Mouse (Mus musculus) olfactory bulb, adult 2 months (tissue): ENCODE data around the gene Arih2. TPM values are rescaled to one million over a fixed set of nuclear protein-coding genes. Genes with fewer than 3 reads are reported as not detected.
"Not testable (repeated sequence)": the region's sequence is repeated elsewhere in the genome, so short reads cannot be mapped to it uniquely, and the experiment has no call there.

Experiments used
- H3K27ac ChIP-seq: fragments of 200-500 bp; 2 replicates; pipeline ENCODE4 v1.5.1; 2012; ENCODE audit warnings: low read depth, low read length; ENCODE audit not compliant: insufficient read depth
- H3K4me1 ChIP-seq: fragments of 200-500 bp; 2 replicates; pipeline ENCODE4 v1.6.1; 2012; ENCODE audit warnings: low read length; ENCODE audit not compliant: control insufficient read depth, insufficient read depth
- H3K4me3 ChIP-seq: fragments of 200-500 bp; 2 replicates; pipeline ENCODE4 v1.5.1; 2012; ENCODE audit warnings: mild to moderate bottlenecking, low read depth, low read length, moderate library complexity; ENCODE audit not compliant: insufficient read depth
- CTCF ChIP-seq: fragments of 200-500 bp; IDR thresholded peaks from 2 replicates; pipeline ENCODE4 v1.5.1; 2012; ENCODE audit warnings: low read depth, mild to moderate bottlenecking, low read length, moderate library complexity; ENCODE audit not compliant: insufficient read depth
- POLR2A ChIP-seq: fragments of 200-500 bp; IDR thresholded peaks from 2 replicates; pipeline ENCODE4 v1.6.1; 2012; ENCODE audit warnings: mild to moderate bottlenecking, low read depth, low read length, moderate library complexity; ENCODE audit not compliant: insufficient read depth
- WGBS: fragments of 180-500 bp; shearing (Covaris S2); methylation state at CpG from one replicate; pipeline ENCODE4 v1.1.7; 2018; 5-methylcytosine and 5-hydroxymethylcytosine counted together
- polyA plus RNA-seq: library from polyadenylated mRNA; stranded (reverse); fragments of >200 nt; gene quantifications from 2 replicates; pipeline ENCODE4 v1.2.4, GENCODE M21; 2012; ENCODE audit warnings: low replicate concordance; ENCODE audit not compliant: missing spikeins, insufficient read depth, insufficient read length

The Arih2 gene
- polyA plus RNA-seq, 1 experiment: not detected

- TF ChIP-seq CTCF: no peak
- no peak for TF ChIP-seq POLR2A
- H3K27ac ChIP-seq: no peak overlapping the region
- H3K4me3 ChIP-seq: no peak overlapping the region
- WGBS: 64% methylated on average over 4 of the region's 4 CpGs
- 0 out of 2 replicates have a peak, but pooled peaks cover 2% of the 10 kb centered on the region for H3K4me1 ChIP-seq
Observed at GRCm38 (mm10) chr9:108628141-108628540, 21.0 kb downstream of the Arih2 start.

- H3K27ac ChIP-seq: no peak overlapping the region
- 0 out of 2 replicates have a peak, but pooled peaks cover 2% of the 10 kb centered on the region for H3K4me1 ChIP-seq
- TF ChIP-seq POLR2A: no peak
- no peak for TF ChIP-seq CTCF
- 23% methylated on average over 2 of the region's 2 CpGs for WGBS
- no peak overlapping the region for H3K4me3 ChIP-seq
Observed at GRCm38 (mm10) chr9:108626498-108626897, 22.7 kb downstream of the Arih2 start.

- no peak overlapping the region for H3K4me3 ChIP-seq
- no peaks in the 10 kb centered on the region for H3K4me1 ChIP-seq
- H3K27ac ChIP-seq: no peak overlapping the region
- TF ChIP-seq POLR2A (no peak), CTCF (no peak)
- WGBS: 97% methylated on average over 1 of the region's 1 CpGs
Observed at GRCm38 (mm10) chr9:108617301-108617700, 31.9 kb downstream of the Arih2 start.

- Histone ChIP-seq H3K4me1 (no peaks in the 10 kb centered on the region), H3K4me3 (no peak overlapping the region), H3K27ac (no peak overlapping the region)
- TF ChIP-seq POLR2A (no peak), CTCF (no peak)
- 84% methylated on average over 10 of the region's 10 CpGs for WGBS
Observed at GRCm38 (mm10) chr9:108611488-108611887, 37.7 kb downstream of the Arih2 start.

- no peaks in the 10 kb centered on the region for H3K4me1 ChIP-seq
- no peak overlapping the region for H3K4me3 ChIP-seq
- TF ChIP-seq CTCF: no peak
- TF ChIP-seq POLR2A: no peak
- no peak overlapping the region for H3K27ac ChIP-seq
- 88% methylated on average over 4 of the region's 4 CpGs for WGBS
Observed at GRCm38 (mm10) chr9:108608889-108609288, 40.3 kb downstream of the Arih2 start.

GRCm38 (mm10) chr9:108607929-108608328 lies 41.3 kb downstream of the Arih2 start:
- 94% methylated on average over 5 of the region's 5 CpGs for WGBS
- H3K4me3 ChIP-seq, H3K27ac ChIP-seq, H3K4me1 ChIP-seq: not testable (repeated sequence)

GRCm38 (mm10) chr9:108601986-108602385 lies 47.2 kb downstream of the Arih2 start:
- H3K4me3 ChIP-seq: no peak overlapping the region
- TF ChIP-seq CTCF (no peak), POLR2A (no peak)
- 74% methylated on average over 4 of the region's 4 CpGs for WGBS
- H3K27ac ChIP-seq: no peak overlapping the region
- no peaks in the 10 kb centered on the region for H3K4me1 ChIP-seq

- 47% methylated on average over 2 of the region's 2 CpGs for WGBS
- Histone ChIP-seq H3K27ac (no peak overlapping the region), H3K4me3 (no peak overlapping the region), H3K4me1 (0 out of 2 replicates have a peak, but pooled peaks cover 2% of the 10 kb centered on the region)
- TF ChIP-seq CTCF (no peak), POLR2A (no peak)
Observed at GRCm38 (mm10) chr9:108600011-108600410, 49.2 kb downstream of the Arih2 start.

- Histone ChIP-seq H3K4me3 (no peak overlapping the region), H3K27ac (no peak overlapping the region), H3K4me1 (0 out of 2 replicates have a peak, but pooled peaks cover 2% of the 10 kb centered on the region)
- 75% methylated on average over 4 of the region's 4 CpGs for WGBS
- TF ChIP-seq POLR2A: no peak
- TF ChIP-seq CTCF: no peak
Observed at GRCm38 (mm10) chr9:108599021-108599566, 50.1 kb downstream of the Arih2 start.
